Mouse (Mus musculus) heart, embryonic 14.5 days (tissue): ENCODE results near the gene B3galt5. TPM values are rescaled to one million over a fixed set of nuclear protein-coding genes. Genes with fewer than 3 reads are reported as not detected.

Source experiments
- ATAC-seq: fragments of 200-750 bp; cut with Nextera tagmentation; 2 replicates; pipeline ENCODE4 v1.8.0; 2017; ENCODE audit warnings: low read depth, moderate TSS enrichment; ENCODE audit not compliant: insufficient number of reproducible peaks, insufficient read depth, low FRiP score
- H3K27ac ChIP-seq, 2 experiments: fragments of 200-500 bp in 1 of 2; fragments of 300-500 bp in 1 of 2; sonication (generic) in 1 of 2; replicated peaks in 1 of 2; 2 replicates each; pipeline ENCODE4 v1.5.1; 2012 to 2014; ENCODE audit warnings: low read depth in 2 of 2, low read length in 2 of 2, control low read depth in 1 of 2, mild to moderate bottlenecking in 1 of 2, mixed read lengths in 1 of 2; ENCODE audit not compliant: control insufficient read depth in 1 of 2, insufficient read depth in 1 of 2
- H3K27me3 ChIP-seq: fragments of 300-500 bp; sonication (generic); 2 replicates; pipeline ENCODE4 v1.6.1; 2014; ENCODE audit warnings: mild to moderate bottlenecking, low read length, control low read depth; ENCODE audit not compliant: control insufficient read depth, insufficient read depth
- H3K36me3 ChIP-seq: fragments of 300-500 bp; sonication (generic); 2 replicates; pipeline ENCODE4 v1.6.1; 2014; ENCODE audit warnings: mild to moderate bottlenecking, control low read depth, low read length, mixed read lengths; ENCODE audit not compliant: control insufficient read depth, insufficient read depth
- H3K4me1 ChIP-seq, 2 experiments: fragments of 200-500 bp in 1 of 2; fragments of 300-500 bp in 1 of 2; sonication (generic) in 1 of 2; 2 replicates each; pipeline ENCODE4 v1.6.1; 2012 to 2014; ENCODE audit warnings: low read length in 2 of 2, control low read depth in 1 of 2, mixed read lengths in 1 of 2; ENCODE audit not compliant: control insufficient read depth in 2 of 2, insufficient read depth in 2 of 2
- H3K4me2 ChIP-seq: fragments of 300-500 bp; sonication (generic); 2 replicates; pipeline ENCODE4 v1.6.1; 2014; ENCODE audit warnings: mild to moderate bottlenecking, low read length
- H3K4me3 ChIP-seq, 2 experiments: fragments of 200-500 bp in 1 of 2; fragments of 300-500 bp in 1 of 2; sonication (generic) in 1 of 2; 2 replicates each; pipeline ENCODE4 v1.5.1; 2012 to 2014; ENCODE audit warnings: low read length in 2 of 2, mild to moderate bottlenecking in 2 of 2, control low read depth in 1 of 2, low read depth in 1 of 2, moderate library complexity in 1 of 2; ENCODE audit not compliant: control insufficient read depth in 1 of 2, insufficient read depth in 1 of 2
- H3K9ac ChIP-seq: fragments of 300-500 bp; sonication (generic); 2 replicates; pipeline ENCODE4 v1.6.1; 2014; ENCODE audit warnings: mild to moderate bottlenecking, low read length
- H3K9me3 ChIP-seq: fragments of 300-500 bp; sonication (generic); 2 replicates; pipeline ENCODE4 v1.6.1; 2016; ENCODE audit warnings: low read length, control low read depth; ENCODE audit not compliant: control insufficient read depth
- WGBS: fragments of 180-500 bp; shearing (Covaris S2); extraction: QIAGEN DNeasy Blood & Tissue Kit; methylation state at CpG from one replicate; pipeline ENCODE4 v1.1.7; 2014; 5-methylcytosine and 5-hydroxymethylcytosine counted together
- polyA plus RNA-seq: library from polyadenylated mRNA; unstranded; fragments of >200 nt; fragmentation: Nextera tagmentation; extraction: Ambion mirVana; gene quantifications from 2 replicates; pipeline ENCODE4 v1.2.1, GENCODE M21; 2014

Gene B3galt5
- polyA plus RNA-seq, 1 experiment from 2014 or later, result 0.04 TPM

DNA sequence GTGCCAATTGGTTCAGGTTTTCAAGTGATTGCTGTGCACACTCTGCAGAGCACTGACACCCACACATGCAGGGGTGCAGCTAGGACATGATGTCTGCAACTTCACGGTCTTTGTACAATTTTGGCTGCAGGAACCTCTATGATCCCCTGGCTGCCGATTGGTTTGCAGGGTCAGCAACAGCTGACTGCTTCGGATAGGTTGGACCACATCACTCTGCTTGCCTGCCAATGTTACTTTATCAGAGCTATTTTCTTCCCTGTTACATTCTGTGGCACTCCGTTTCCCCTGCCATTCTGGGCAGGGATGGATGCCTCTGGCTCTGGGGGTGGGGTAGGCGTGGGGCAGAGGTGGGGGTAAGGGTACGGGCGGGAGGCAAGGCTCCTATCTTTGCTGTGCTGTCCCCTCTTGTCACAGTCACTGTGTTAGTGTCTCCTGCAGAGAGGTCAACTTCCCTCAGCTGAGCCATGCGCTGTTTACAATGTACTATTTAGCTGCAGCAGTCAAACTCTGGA is 6.5 kb upstream of the B3galt5 start:
- H3K36me3 ChIP-seq, result peaks cover 48% of the 10 kb centered on the region

DNA sequence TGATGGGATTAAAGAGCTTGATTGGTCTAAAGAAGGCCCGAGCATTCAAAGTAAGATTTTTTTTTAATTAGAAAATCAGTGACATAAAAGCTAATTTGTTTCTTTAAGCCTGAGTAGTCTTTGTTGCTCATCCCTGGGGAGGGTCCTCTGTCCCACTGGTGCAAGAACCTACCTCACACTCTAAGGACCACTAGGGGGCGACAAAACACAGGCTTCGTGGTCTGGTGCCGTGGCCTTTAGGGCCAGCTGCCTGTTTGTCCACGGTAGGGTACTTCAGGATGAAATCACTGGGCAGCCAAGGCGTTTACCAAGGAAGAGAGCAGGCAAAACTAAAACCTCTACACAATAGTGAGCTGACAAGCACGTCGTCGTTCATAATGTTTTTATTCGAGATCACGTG is 5.2 kb upstream of the B3galt5 start:
- Histone ChIP-seq H3K36me3 (peaks cover 35% of the 10 kb centered on the region), H3K4me3 (no peak overlapping the region), H3K4me1 (peaks cover 0 to 5% of the 10 kb centered on the region in 2 experiments; a peak in 1 of 4 replicates), H3K9me3 (no peaks in the 10 kb centered on the region), H3K27me3 (no peaks in the 10 kb centered on the region), H3K27ac (no peak overlapping the region), H3K4me2 (no peak overlapping the region), H3K9ac (no peak overlapping the region)
- 30% methylated on average over 11 of the region's 11 CpGs for WGBS
- no peak for ATAC-seq

More for the DNA sequence above, 6.5 kb upstream of the B3galt5 start:
- no peak overlapping the region for H3K4me3 ChIP-seq
- peaks cover 0 to 5% of the 10 kb centered on the region in 2 experiments; a peak in 1 of 4 replicates for H3K4me1 ChIP-seq
- WGBS, result 40% methylated on average over 8 of the region's 8 CpGs
- no peaks in the 10 kb centered on the region for H3K27me3 ChIP-seq
- peak overlapping the region in 1 of 2 experiments; percentile 2; a peak in 1 of 4 replicates for H3K27ac ChIP-seq
- no peak overlapping the region for H3K9ac ChIP-seq
- ATAC-seq, result peak; percentile 64; the same call in 1 of the 2 replicates
- H3K4me2 ChIP-seq, result no peak overlapping the region
- H3K9me3 ChIP-seq, result no peaks in the 10 kb centered on the region

DNA sequence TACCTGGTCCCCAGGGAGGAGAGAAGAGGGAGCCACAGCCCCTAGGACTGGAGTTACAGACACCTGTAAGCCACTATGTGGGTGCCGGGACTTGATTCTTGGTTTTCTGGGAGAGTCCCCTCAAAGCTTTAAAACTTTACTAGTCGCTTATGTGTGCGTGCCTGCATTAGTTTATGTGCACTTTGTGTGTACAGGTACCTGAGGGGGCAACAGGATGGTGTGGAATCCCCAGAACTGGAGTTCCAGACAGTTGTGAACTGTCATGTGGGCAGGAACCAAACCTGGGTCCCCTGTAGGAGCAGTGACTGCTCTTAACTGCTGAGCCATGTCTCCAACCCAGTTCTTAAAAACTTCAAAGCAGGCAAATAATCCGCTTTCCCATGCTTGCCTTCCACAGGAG is 4.3 kb upstream of the B3galt5 start:
- Histone ChIP-seq H3K9ac (no peak overlapping the region), H3K27ac (no peak overlapping the region), H3K27me3 (no peaks in the 10 kb centered on the region), H3K36me3 (peaks cover 26% of the 10 kb centered on the region), H3K4me1 (peaks cover 0 to 5% of the 10 kb centered on the region in 2 experiments; a peak in 1 of 4 replicates), H3K4me3 (no peak overlapping the region), H3K4me2 (no peak overlapping the region), H3K9me3 (no peaks in the 10 kb centered on the region)
- 89% methylated on average over 4 of the region's 4 CpGs for WGBS
- ATAC-seq, result no peak

DNA sequence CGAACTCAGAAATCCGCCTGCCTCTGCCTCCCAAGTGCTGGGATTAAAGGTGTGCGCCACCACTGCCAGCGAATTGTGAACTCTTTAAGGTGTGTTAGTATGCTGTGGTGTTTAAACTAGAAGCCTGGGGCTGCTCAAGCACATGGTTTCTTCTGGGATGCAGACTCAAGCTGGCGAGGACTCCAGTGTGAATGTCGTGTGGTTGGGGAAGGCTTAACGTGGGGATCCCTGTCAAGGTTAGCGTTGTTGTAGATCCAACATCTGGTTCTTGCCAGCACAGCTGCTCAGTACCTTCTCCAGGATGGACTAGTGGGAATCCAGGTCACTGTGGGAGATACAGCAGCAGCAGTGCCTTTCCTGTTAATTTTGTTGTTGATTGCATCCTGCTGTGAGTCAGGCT is 3.6 kb upstream of the B3galt5 start:
- H3K27me3 ChIP-seq, result no peaks in the 10 kb centered on the region
- no peak overlapping the region for H3K4me3 ChIP-seq
- no peak for ATAC-seq
- H3K36me3 ChIP-seq, result peaks cover 19% of the 10 kb centered on the region
- H3K4me1 ChIP-seq, result peaks cover 0 to 5% of the 10 kb centered on the region in 2 experiments; a peak in 1 of 4 replicates
- H3K27ac ChIP-seq, result no peak overlapping the region
- H3K9ac ChIP-seq, result no peak overlapping the region
- no peak overlapping the region for H3K4me2 ChIP-seq
- no peaks in the 10 kb centered on the region for H3K9me3 ChIP-seq
- 76% methylated on average over 7 of the region's 8 CpGs for whole genome bisulfite sequencing

DNA sequence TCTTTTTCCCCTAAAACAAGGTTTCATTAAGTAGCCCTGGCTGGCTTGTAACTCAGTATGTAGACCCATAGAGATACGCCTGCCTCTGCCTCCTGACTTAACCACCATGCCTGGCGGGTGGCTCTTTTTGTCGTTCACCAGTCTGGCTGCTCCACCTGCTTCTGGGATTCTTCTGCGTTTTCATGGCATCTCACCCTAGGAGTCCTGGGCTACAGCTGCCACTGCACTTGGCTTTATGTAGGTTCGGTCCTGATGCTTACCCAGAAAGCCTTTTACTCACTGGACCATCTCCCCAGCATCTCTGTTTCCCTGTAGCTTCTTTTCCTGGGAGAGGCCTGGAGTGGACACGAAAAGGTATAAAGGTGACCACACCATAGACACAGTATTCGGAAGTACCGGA is 1.6 kb upstream of the B3galt5 start:
- H3K36me3 ChIP-seq, result no peaks in the 10 kb centered on the region
- no peak for ATAC-seq
- H3K9ac ChIP-seq, result no peak overlapping the region
- 80% methylated on average over 8 of the region's 8 CpGs for WGBS
- H3K9me3 ChIP-seq, result no peaks in the 10 kb centered on the region
- H3K4me1 ChIP-seq, result peaks cover 0 to under 1% of the 10 kb centered on the region in 2 experiments; a peak in 1 of 4 replicates
- no peaks in the 10 kb centered on the region for H3K27me3 ChIP-seq
- no peak overlapping the region for H3K4me3 ChIP-seq
- H3K4me2 ChIP-seq, result no peak overlapping the region
- no peak overlapping the region for H3K27ac ChIP-seq

DNA sequence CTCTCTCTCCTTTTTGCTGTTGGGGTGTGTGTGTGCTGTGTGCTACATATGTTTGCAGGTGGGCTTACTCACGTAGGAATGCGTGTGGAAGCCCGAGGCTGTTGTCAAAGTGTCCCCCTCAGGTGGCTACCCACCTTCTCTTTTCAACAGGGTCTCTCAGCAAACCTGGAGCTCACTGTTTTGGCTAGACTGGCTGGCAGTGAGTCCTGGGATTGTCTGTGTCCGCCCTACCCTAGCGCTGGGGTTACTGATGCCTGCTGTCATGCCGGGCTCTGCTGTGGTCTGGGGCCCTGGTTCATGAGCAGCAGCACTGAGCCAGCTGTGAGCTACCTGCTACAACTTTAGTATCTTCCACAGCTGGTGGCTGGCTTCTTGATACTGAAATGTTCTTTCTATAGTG is 8.9 kb downstream of the B3galt5 start:
- H3K9ac ChIP-seq, result no peak overlapping the region
- H3K9me3 ChIP-seq, result peaks cover 11% of the 10 kb centered on the region; the same call in 1 of the 2 replicates
- H3K27me3 ChIP-seq, result no peaks in the 10 kb centered on the region
- no peak for ATAC-seq
- no peak overlapping the region for H3K27ac ChIP-seq
- no peaks in the 10 kb centered on the region for H3K4me1 ChIP-seq
- 79% methylated on average over 6 of the region's 6 CpGs for WGBS
- no peaks in the 10 kb centered on the region for H3K36me3 ChIP-seq
- H3K4me2 ChIP-seq, result no peak overlapping the region
- H3K4me3 ChIP-seq, result no peak overlapping the region

DNA sequence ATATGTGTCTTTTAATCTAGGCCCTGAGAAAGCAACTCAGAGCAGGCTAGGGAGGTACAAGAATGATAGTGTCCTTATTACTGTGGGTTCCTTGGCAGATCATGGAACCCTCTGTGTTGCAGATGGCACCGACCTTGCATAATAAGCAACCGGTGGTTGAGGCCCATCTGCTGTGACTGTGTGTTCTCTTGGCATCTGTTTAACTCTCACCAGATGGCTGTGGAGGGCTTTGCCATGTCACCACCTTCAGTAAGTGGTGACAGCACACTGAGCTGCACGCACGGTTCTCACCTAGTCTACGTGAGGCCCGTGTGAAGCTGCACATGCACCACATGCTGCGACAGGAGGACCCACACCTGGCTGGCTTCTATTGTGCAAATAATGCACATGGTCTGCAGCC is 14.0 kb downstream of the B3galt5 start:
- H3K4me1 ChIP-seq, result no peaks in the 10 kb centered on the region
- H3K4me3 ChIP-seq, result no peak overlapping the region
- 45% methylated on average over 7 of the region's 7 CpGs for WGBS
- no peaks in the 10 kb centered on the region for H3K36me3 ChIP-seq
- no peaks in the 10 kb centered on the region for H3K27me3 ChIP-seq
- no peak overlapping the region for H3K9ac ChIP-seq
- ATAC-seq, result no peak
- peaks cover 11% of the 10 kb centered on the region; the same call in 1 of the 2 replicates for H3K9me3 ChIP-seq
- H3K4me2 ChIP-seq, result no peak overlapping the region
- no peak overlapping the region for H3K27ac ChIP-seq

DNA sequence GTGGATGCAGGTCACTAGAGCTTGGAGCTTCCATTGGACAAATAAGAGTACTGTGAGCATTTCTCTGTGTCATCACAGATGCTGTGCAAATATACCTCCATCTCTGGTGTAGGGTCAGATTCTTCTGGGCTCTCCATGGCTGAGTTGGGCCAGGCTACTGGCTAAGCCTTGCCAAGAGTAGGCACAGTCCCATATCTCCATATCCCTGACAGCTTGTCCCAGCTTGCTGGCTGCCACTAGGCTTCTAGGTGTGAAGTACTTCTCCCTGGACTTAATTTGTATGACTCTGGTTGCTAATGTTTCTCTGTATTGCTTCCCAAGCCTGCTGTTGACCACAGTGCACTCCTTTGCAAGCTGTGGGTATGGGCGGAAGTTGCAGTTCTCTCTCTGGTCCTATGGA is 16.5 kb downstream of the B3galt5 start:
- no peak overlapping the region for H3K4me3 ChIP-seq
- 73% methylated on average over 1 of the region's 1 CpGs for WGBS
- H3K27ac ChIP-seq, result no peak overlapping the region
- H3K4me1 ChIP-seq, result no peaks in the 10 kb centered on the region
- H3K36me3 ChIP-seq, result no peaks in the 10 kb centered on the region
- peaks cover 6% of the 10 kb centered on the region; the same call in 1 of the 2 replicates for H3K9me3 ChIP-seq
- no peak overlapping the region for H3K4me2 ChIP-seq
- no peak overlapping the region for H3K9ac ChIP-seq
- ATAC-seq, result no peak
- H3K27me3 ChIP-seq, result no peaks in the 10 kb centered on the region
